Mouse (Mus musculus) liver, adult 2 months (tissue): Measurements from ENCODE around the gene Nsg2.

Experiments used
- CTCF ChIP-seq: fragments of 200-500 bp; IDR thresholded peaks from 2 replicates; pipeline ENCODE4 v1.5.1; 2011; ENCODE audit warnings: low read depth, low read length, control low read depth
- POLR2A ChIP-seq: fragments of 200-500 bp; IDR thresholded peaks from 2 replicates; pipeline ENCODE4 v1.6.1; 2011; ENCODE audit warnings: low read length, control low read depth; ENCODE audit not compliant: insufficient read depth; ENCODE audit errors: extremely low read depth

- no peak for TF ChIP-seq POLR2A
- TF ChIP-seq CTCF = no peak
Measured at GRCm38 (mm10) chr11:32087779-32088442, 87.6 kb downstream of the Nsg2 start.
